Mouse (Mus musculus): ENCODE results near the gene Ugt1a9.
A peak's percentile ranks its signal among the peaks of the same experiment; 100 is the strongest.

Gene Ugt1a9

GRCm38 (mm10) chr1:88223591-88223990 is 153.0 kb downstream of the Ugt1a9 start:
- DNase-seq: peak; percentile 25 to 34

GRCm38 (mm10) chr1:88224029-88224776 is 153.6 kb downstream of the Ugt1a9 start:
- peak; percentile 39 to 44 for DNase-seq

- peak in 1 of 2 experiments; percentile 5 for DNase-seq
These were observed 154.7 kb downstream of the Ugt1a9 start for GRCm38 (mm10) chr1:88225301-88225700.

- DNase-seq: peak in 1 of 2 experiments; percentile 13
These were observed 155.1 kb downstream of the Ugt1a9 start for GRCm38 (mm10) chr1:88225741-88226140.

GRCm38 (mm10) chr1:88226670-88227379 is 156.2 kb downstream of the Ugt1a9 start, which contains the start of gene Mroh2a:
Gene Mroh2a (plus strand): TSS chr1:88226986.
- peak; percentile 15 to 23 for DNase-seq

- peak in 1 of 2 experiments; percentile 16 for DNase-seq
These were observed 156.9 kb downstream of the Ugt1a9 start for GRCm38 (mm10) chr1:88227482-88227881.

GRCm38 (mm10) chr1:88228121-88228520 is 157.5 kb downstream of the Ugt1a9 start:
- peak; percentile 20 to 41 for DNase-seq

GRCm38 (mm10) chr1:88229566-88229965 is 159.0 kb downstream of the Ugt1a9 start:
- no peak for DNase-seq

- DNase-seq: peak in 1 of 2 experiments; percentile 37
These were observed 159.4 kb downstream of the Ugt1a9 start for GRCm38 (mm10) chr1:88229986-88230385.

GRCm38 (mm10) chr1:88230421-88230820 is 159.8 kb downstream of the Ugt1a9 start:
- DNase-seq: no peak

- DNase-seq: peak in 1 of 2 experiments; percentile 20
These were observed 160.6 kb downstream of the Ugt1a9 start for GRCm38 (mm10) chr1:88230981-88231802.

GRCm38 (mm10) chr1:88231803-88232499 is 161.4 kb downstream of the Ugt1a9 start:
- peak in 1 of 2 experiments; percentile 27 for DNase-seq

- DNase-seq: peak in 1 of 2 experiments; percentile 25
These were observed 162.2 kb downstream of the Ugt1a9 start for GRCm38 (mm10) chr1:88232664-88233380.

GRCm38 (mm10) chr1:88233421-88234247 is 163.0 kb downstream of the Ugt1a9 start:
- peak in 1 of 2 experiments; percentile 47 for DNase-seq

- peak in 1 of 2 experiments; percentile 20 for DNase-seq
These were observed 163.6 kb downstream of the Ugt1a9 start for GRCm38 (mm10) chr1:88234248-88234610.

- DNase-seq: peak in 1 of 2 experiments; percentile 38
These were observed 164.0 kb downstream of the Ugt1a9 start for GRCm38 (mm10) chr1:88234646-88235045.

- peak in 1 of 2 experiments; percentile 50 for DNase-seq
These were observed 164.7 kb downstream of the Ugt1a9 start for GRCm38 (mm10) chr1:88235046-88235893.

- DNase-seq: peak in 1 of 2 experiments; percentile 16
These were observed 165.4 kb downstream of the Ugt1a9 start for GRCm38 (mm10) chr1:88235894-88236415.

- peak in 1 of 2 experiments; percentile 62 for DNase-seq
These were observed 166.7 kb downstream of the Ugt1a9 start for GRCm38 (mm10) chr1:88237311-88237710.

Data from lung, postnatal 4 days (tissue).